Mouse (Mus musculus) heart, embryonic 13.5 days (tissue): ENCODE measurements around the gene Synj2. TPM values are rescaled to one million over a fixed set of nuclear protein-coding genes. Genes with fewer than 3 reads are reported as not detected.

ENCODE experiments used
- ATAC-seq: fragments of 200-750 bp; cut with Nextera tagmentation; 2 replicates; pipeline ENCODE4 v1.8.0; 2017; ENCODE audit warnings: moderate TSS enrichment; ENCODE audit not compliant: insufficient number of reproducible peaks, low FRiP score, low TSS enrichment; ENCODE audit errors: extremely low read depth
- H3K27ac ChIP-seq: fragments of 300-500 bp; sonication (generic); replicated peaks from 2 replicates; pipeline ENCODE4 v1.5.1; 2015; ENCODE audit warnings: moderate library complexity, mild to moderate bottlenecking, inconsistent platforms
- H3K27me3 ChIP-seq: fragments of 300-500 bp; sonication (generic); replicated peaks from 2 replicates; pipeline ENCODE4 v1.6.1; 2015; ENCODE audit warnings: mild to moderate bottlenecking, inconsistent platforms
- H3K36me3 ChIP-seq: fragments of 300-500 bp; sonication (generic); 2 replicates; pipeline ENCODE4 v1.6.1; 2015; ENCODE audit warnings: mild to moderate bottlenecking, inconsistent platforms
- H3K4me1 ChIP-seq: fragments of 300-500 bp; sonication (generic); 2 replicates; pipeline ENCODE4 v1.6.1; 2015; ENCODE audit warnings: inconsistent platforms
- H3K4me2 ChIP-seq: fragments of 300-500 bp; sonication (generic); 2 replicates; pipeline ENCODE4 v1.6.1; 2015; ENCODE audit warnings: inconsistent platforms, mild to moderate bottlenecking, moderate library complexity
- H3K4me3 ChIP-seq: fragments of 300-500 bp; sonication (generic); 2 replicates; pipeline ENCODE4 v1.5.1; 2015; ENCODE audit warnings: moderate library complexity, mild to moderate bottlenecking, inconsistent platforms
- H3K9ac ChIP-seq: fragments of 300-500 bp; sonication (generic); 2 replicates; pipeline ENCODE4 v1.6.1; 2015; ENCODE audit warnings: inconsistent platforms, mild to moderate bottlenecking, moderate library complexity
- H3K9me3 ChIP-seq: fragments of 300-500 bp; sonication (generic); 2 replicates; pipeline ENCODE4 v1.6.1; 2016; ENCODE audit warnings: inconsistent platforms
- WGBS: fragments of 180-500 bp; shearing (Covaris S2); methylation state at CpG from one replicate; pipeline ENCODE4 v1.1.7; 2015; ENCODE audit warnings: mixed read lengths; 5-methylcytosine and 5-hydroxymethylcytosine counted together
- polyA plus RNA-seq: library from polyadenylated mRNA; unstranded; fragments of >200 nt; fragmentation: Nextera tagmentation; extraction: Ambion mirVana; gene quantifications from 2 replicates; pipeline ENCODE4 v1.2.1, GENCODE M21; 2015

Gene Synj2
- polyA plus RNA-seq, 1 experiment from 2014 or later: 3.0 TPM

DNA sequence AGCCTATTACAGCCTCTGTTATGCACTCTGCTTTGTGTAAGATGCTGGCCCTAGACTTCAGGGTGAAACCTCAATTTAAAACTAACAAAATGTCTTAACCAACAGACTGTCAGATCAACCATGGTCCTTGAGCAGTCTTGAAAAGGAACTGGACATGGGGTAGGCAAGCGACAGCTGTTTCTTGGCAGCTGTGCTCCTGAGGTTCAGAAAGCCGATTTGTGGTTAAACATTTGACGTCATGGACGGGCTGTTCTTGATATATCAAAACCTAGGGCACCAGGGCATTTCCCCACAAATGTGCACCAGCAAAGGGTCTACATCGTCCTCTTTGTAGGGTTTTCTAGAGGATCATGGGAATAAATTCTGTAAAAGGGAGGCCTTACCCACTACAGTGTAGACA is 122.5 kb downstream of the Synj2 start:
- ATAC-seq: no peak
- no peak overlapping the region for H3K4me2 ChIP-seq
- H3K27me3 ChIP-seq: no peaks in the 10 kb centered on the region
- H3K36me3 ChIP-seq: peaks cover 64% of the 10 kb centered on the region
- H3K4me3 ChIP-seq: no peak overlapping the region
- no peak overlapping the region for H3K27ac ChIP-seq
- H3K9me3 ChIP-seq: no peaks in the 10 kb centered on the region
- no peaks in the 10 kb centered on the region; the same call in 1 of the 2 replicates for H3K4me1 ChIP-seq
- WGBS: 86% methylated on average over 5 of the region's 5 CpGs
- no peak overlapping the region for H3K9ac ChIP-seq

DNA sequence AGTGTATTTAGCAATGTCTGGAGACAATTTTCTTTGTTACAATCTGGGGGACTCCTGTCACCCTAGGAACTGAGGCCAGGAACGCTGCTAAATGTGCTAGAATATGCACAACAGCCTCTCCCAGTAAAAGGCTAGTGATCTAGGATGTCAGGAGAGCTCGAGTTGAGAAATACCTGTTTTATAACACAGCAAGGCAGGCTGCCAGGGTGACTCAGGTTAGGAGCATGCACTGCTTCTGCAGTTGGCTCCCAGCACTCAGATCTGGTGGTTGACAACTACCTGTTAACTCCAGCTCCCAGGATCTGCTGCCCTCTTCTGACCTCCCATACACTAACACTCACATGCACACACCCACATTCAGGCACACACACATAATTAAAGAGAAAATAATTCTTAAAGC is 124.9 kb downstream of the Synj2 start:
- 84% methylated on average over 2 of the region's 2 CpGs for WGBS
- ATAC-seq: no peak

DNA sequence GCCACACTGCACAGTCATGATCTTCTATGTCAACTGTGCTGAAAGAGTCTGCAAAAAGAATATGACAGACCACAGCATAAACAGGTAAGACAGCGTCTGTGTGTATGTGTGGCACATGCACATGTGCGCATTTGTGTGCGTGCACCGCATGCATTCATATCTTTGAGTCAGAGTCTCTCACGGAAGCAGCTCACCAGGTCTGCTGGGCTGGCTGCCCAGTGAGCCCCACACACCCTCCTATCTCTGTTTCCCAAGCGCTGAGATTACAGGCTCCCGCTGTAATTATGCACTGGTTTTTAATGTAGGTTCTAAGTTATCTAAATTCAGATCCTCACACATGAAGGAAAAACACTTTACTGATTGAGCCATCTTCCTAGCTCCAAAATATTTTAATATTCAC is 126.5 kb downstream of the Synj2 start:
- Histone ChIP-seq H3K27me3 (no peaks in the 10 kb centered on the region), H3K36me3 (peaks cover 77% of the 10 kb centered on the region), H3K9me3 (no peaks in the 10 kb centered on the region), H3K4me1 (no peaks in the 10 kb centered on the region; the same call in 1 of the 2 replicates), H3K4me2 (no peak overlapping the region), H3K27ac (no peak overlapping the region), H3K4me3 (no peak overlapping the region), H3K9ac (no peak overlapping the region)
- no peak for ATAC-seq
- 81% methylated on average over 7 of the region's 7 CpGs for WGBS

More for the DNA sequence above, 124.9 kb downstream of the Synj2 start:
- no peaks in the 10 kb centered on the region for H3K9me3 ChIP-seq
- H3K4me1 ChIP-seq: no peaks in the 10 kb centered on the region; the same call in 1 of the 2 replicates
- no peaks in the 10 kb centered on the region for H3K27me3 ChIP-seq
- no peak overlapping the region for H3K4me2 ChIP-seq
- H3K27ac ChIP-seq: no peak overlapping the region
- no peak overlapping the region for H3K9ac ChIP-seq
- H3K36me3 ChIP-seq: peaks cover 78% of the 10 kb centered on the region
- no peak overlapping the region for H3K4me3 ChIP-seq

DNA sequence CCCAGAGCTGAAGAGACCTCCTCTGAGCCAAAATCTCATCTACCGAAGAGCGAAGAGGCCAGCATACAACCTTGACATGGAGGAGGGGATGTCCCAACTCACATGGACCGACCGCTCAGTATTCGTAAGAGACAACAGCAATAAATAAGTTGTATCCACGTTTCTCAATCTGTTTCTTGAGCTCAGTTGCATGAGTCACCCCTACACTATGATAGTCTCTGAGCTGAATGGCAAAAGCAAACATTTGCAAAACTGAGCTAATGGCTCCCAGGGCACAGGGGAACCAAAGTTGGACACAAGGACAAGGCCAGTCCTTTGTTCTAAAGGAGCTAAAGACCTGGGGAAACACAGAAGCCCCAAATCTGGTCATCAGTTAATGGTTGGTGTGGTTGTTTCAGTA is 128.8 kb downstream of the Synj2 start:
- no peak for ATAC-seq
- no peak overlapping the region for H3K4me2 ChIP-seq
- H3K36me3 ChIP-seq: peaks cover 73% of the 10 kb centered on the region
- no peaks in the 10 kb centered on the region for H3K4me1 ChIP-seq
- no peak overlapping the region for H3K4me3 ChIP-seq
- no peaks in the 10 kb centered on the region for H3K9me3 ChIP-seq
- no peak overlapping the region for H3K9ac ChIP-seq
- H3K27ac ChIP-seq: no peak overlapping the region
- H3K27me3 ChIP-seq: no peaks in the 10 kb centered on the region
- 87% methylated on average over 6 of the region's 6 CpGs for WGBS

DNA sequence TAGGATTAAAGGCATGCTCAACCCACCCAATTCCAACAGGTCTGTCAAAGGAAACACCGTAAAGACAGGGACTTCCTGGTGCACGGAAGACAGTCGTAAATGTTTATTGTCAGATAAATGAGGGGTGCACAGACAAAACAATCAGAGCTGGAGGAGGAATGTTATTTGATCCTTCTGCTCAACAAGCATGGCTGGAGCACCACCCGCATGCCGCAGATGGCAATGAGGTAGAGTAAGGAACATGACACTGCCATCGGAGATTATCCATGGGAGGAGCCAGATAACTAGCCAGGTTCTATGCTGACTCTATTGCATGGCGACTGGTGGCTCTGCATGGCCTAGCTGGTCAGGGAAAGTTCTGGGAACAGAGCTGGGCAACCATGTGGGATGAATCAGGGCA is 132.3 kb downstream of the Synj2 start:
- H3K9ac ChIP-seq: no peak overlapping the region
- ATAC-seq: no peak

DNA sequence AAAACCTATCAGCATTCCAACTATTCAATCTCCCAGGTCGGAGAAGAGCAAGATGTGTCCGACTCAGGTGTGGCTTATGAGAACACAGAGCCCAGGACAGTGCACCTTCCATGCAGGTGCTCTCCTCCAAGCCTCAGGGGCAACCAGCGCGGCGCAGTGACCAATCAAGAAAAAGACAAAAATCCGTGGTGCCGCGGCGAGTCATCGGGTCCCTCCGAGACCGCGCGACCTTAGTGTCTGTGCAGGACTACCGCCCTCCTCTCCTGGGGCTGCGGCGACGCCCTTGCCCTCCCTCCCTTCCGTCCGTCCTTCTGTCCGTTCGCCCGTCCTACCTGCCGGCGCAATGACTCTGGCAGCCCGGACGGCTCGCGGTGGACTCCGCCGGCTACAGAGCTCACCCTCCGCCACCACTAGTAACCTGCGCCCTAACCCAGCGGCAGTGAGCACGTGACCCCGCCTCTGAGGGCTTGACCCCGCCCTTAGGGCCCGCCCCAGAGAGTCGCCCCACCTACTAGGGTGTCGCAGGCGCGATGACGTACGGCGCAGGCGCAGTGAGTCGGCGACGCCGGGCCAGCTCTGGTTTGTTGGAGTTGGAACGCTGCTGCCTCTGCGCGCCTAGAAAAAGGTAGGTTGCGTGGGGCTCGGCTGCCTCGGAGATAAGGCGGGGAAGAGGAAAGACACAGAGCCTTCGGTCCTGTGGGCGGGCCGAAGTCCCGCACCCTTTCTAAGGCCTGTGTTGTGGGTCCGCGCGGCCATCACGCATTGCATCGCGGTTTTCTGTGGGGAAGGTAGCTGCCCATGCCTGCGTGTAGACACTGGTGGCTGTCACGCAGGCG is 138.4 kb downstream of the Synj2 start, which contains the start of the genes Serac1 and Gtf2h5:
Serac1 (minus strand) TSS at position 455 of the 836 bp plus-strand sequence.
Gtf2h5 (plus strand) TSS at position 500 of the 836 bp plus-strand sequence.
- 1% methylated on average over 70 of the region's 70 CpGs for WGBS
- peak within 1 kb of the TSS; percentile 80 for H3K27ac ChIP-seq
- H3K4me1 ChIP-seq: peaks cover 21% of the 10 kb centered on the region
- peak; percentile 99 for ATAC-seq
- H3K4me3 ChIP-seq: peak within 1 kb of the TSS; percentile 84
- peaks cover 13% of the 10 kb centered on the region for H3K36me3 ChIP-seq
- no peaks in the 10 kb centered on the region for H3K9me3 ChIP-seq
- peak within 1 kb of the TSS; percentile 94 for H3K9ac ChIP-seq
- peak within 1 kb of the TSS; percentile 79 for H3K4me2 ChIP-seq
- H3K27me3 ChIP-seq: no peaks in the 10 kb centered on the region

More for the DNA sequence above, 132.3 kb downstream of the Synj2 start:
- no peak overlapping the region for H3K4me3 ChIP-seq
- WGBS: 72% methylated on average over 7 of the region's 7 CpGs
- peaks cover 6% of the 10 kb centered on the region for H3K4me1 ChIP-seq
- no peaks in the 10 kb centered on the region for H3K9me3 ChIP-seq
- no peaks in the 10 kb centered on the region for H3K27me3 ChIP-seq
- H3K27ac ChIP-seq: no peak overlapping the region
- H3K4me2 ChIP-seq: no peak overlapping the region
- H3K36me3 ChIP-seq: peaks cover 42% of the 10 kb centered on the region

DNA sequence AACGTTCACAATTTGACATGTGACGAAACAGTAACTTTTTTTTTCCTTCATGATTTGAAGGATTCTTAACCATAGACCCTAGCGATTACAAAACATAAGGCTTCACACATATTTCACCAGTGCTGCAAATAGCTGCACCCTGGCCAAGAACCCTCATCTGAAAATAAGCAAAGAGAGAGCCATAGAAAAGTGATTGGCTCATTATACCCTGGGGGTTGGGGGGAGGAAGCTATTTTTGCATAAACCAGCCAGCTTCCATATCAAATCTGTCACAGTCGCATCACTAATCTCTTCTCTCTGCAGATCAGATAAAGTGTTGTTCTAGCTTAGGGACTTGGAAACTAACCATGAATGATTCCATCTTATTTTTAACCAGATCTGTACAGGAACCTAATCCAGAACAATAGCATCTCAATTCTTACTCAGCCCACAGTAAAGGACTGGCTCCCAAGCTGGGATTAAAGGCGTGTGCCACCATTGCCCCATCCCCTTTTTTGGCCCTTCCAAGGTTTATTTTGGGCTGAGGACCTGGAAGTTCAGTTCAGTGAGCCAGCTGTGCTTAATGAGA is 142.3 kb downstream of the Synj2 start:
- H3K4me3 ChIP-seq: no peak overlapping the region
- ATAC-seq: no peak
- peaks cover 49% of the 10 kb centered on the region for H3K36me3 ChIP-seq
- H3K9me3 ChIP-seq: no peaks in the 10 kb centered on the region
- H3K9ac ChIP-seq: no peak overlapping the region
- peaks cover 15% of the 10 kb centered on the region for H3K4me1 ChIP-seq
- no peak overlapping the region for H3K27ac ChIP-seq
- H3K27me3 ChIP-seq: no peaks in the 10 kb centered on the region
- 81% methylated on average over 5 of the region's 5 CpGs for WGBS
- no peak overlapping the region for H3K4me2 ChIP-seq

DNA sequence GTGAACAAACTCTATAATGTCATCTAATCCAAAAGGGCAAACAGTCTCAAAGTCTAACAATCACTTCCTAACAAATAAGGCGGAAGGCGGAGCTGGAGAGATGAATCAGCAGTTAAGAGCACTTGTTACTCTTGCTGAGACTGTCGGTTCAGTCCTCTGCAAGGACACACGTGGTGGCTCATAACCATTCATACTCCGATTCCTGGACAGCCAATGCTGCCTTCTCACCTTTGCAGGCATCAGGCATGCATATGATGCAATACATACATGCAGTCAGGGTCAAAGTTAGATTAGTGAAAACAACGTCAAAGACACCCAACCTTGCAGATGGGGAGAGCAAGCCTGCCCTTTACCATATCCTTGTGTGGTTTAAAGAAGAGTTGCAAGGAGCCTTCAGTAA is 150.5 kb downstream of the Synj2 start:
- H3K9ac ChIP-seq: no peak overlapping the region
- H3K4me2 ChIP-seq: no peak overlapping the region
- H3K27ac ChIP-seq: no peak overlapping the region
- no peaks in the 10 kb centered on the region for H3K9me3 ChIP-seq
- no peaks in the 10 kb centered on the region for H3K27me3 ChIP-seq
- ATAC-seq: no peak
- 84% methylated on average over 6 of the region's 6 CpGs for WGBS
- H3K36me3 ChIP-seq: peaks cover 21% of the 10 kb centered on the region
- no peaks in the 10 kb centered on the region for H3K4me1 ChIP-seq
- H3K4me3 ChIP-seq: no peak overlapping the region

Other genes with a start within 250 kb of the Synj2 start
- 20.0 and 20.5 TPM in 2 replicates for gene Snx9, start 100.0 kb upstream of the Synj2 start, polyA plus RNA-seq
- 5.1 and 5.6 TPM in 2 replicates for gene Serac1, start 138.5 kb downstream of the Synj2 start, polyA plus RNA-seq
- gene Gtf2h5, start 138.5 kb downstream of the Synj2 start, polyA plus RNA-seq: 126 and 154 TPM in 2 replicates
- 60.6 and 68.2 TPM in 2 replicates for gene Tulp4, start 165.2 kb downstream of the Synj2 start, polyA plus RNA-seq